Mouse (Mus musculus) neural tube, embryonic 13.5 days (tissue): Measurements from ENCODE around the gene Chrd. TPM values are rescaled to one million over a fixed set of nuclear protein-coding genes. Genes with fewer than 3 reads are reported as not detected.

Experiments
- ATAC-seq: fragments of 200-750 bp; cut with Nextera tagmentation; 2 replicates; pipeline ENCODE4 v1.8.0; 2017; ENCODE audit warnings: low read depth, mild to moderate bottlenecking, moderate TSS enrichment, moderate library complexity
- H3K27ac ChIP-seq: fragments of 300-500 bp; sonication (generic); replicated peaks from 2 replicates; pipeline ENCODE4 v1.5.1; 2015; ENCODE audit warnings: moderate library complexity, mild to moderate bottlenecking, inconsistent platforms
- H3K27me3 ChIP-seq: fragments of 300-500 bp; sonication (generic); 2 replicates; pipeline ENCODE4 v1.6.1; 2015; ENCODE audit warnings: mild to moderate bottlenecking, inconsistent platforms
- H3K36me3 ChIP-seq: fragments of 300-500 bp; sonication (generic); 2 replicates; pipeline ENCODE4 v1.6.1; 2015; ENCODE audit warnings: mild to moderate bottlenecking, inconsistent platforms
- H3K4me1 ChIP-seq: fragments of 300-500 bp; sonication (generic); replicated peaks from 2 replicates; pipeline ENCODE4 v1.6.1; 2015; ENCODE audit warnings: inconsistent platforms
- H3K4me2 ChIP-seq: fragments of 300-500 bp; sonication (generic); 2 replicates; pipeline ENCODE4 v1.6.1; 2015; ENCODE audit warnings: inconsistent platforms, mild to moderate bottlenecking, moderate library complexity
- H3K4me3 ChIP-seq: fragments of 300-500 bp; sonication (generic); 2 replicates; pipeline ENCODE4 v1.5.1; 2015; ENCODE audit warnings: mild to moderate bottlenecking, inconsistent platforms
- H3K9ac ChIP-seq: fragments of 300-500 bp; sonication (generic); 2 replicates; pipeline ENCODE4 v1.6.1; 2015; ENCODE audit warnings: moderate library complexity, mild to moderate bottlenecking, inconsistent platforms
- H3K9me3 ChIP-seq: fragments of 300-500 bp; sonication (generic); 2 replicates; pipeline ENCODE4 v1.6.1; 2016; ENCODE audit warnings: inconsistent platforms
- WGBS: fragments of 180-500 bp; shearing (Covaris S2); methylation state at CpG from one replicate; pipeline ENCODE4 v1.1.7; 2015; 5-methylcytosine and 5-hydroxymethylcytosine counted together
- polyA plus RNA-seq: library from polyadenylated mRNA; unstranded; fragments of >200 nt; fragmentation: Nextera tagmentation; extraction: Ambion mirVana; gene quantifications from 2 replicates; pipeline ENCODE4 v1.2.1, GENCODE M21; 2015

Gene Chrd
- polyA plus RNA-seq, 1 experiment from 2014 or later: 6.9 TPM

DNA sequence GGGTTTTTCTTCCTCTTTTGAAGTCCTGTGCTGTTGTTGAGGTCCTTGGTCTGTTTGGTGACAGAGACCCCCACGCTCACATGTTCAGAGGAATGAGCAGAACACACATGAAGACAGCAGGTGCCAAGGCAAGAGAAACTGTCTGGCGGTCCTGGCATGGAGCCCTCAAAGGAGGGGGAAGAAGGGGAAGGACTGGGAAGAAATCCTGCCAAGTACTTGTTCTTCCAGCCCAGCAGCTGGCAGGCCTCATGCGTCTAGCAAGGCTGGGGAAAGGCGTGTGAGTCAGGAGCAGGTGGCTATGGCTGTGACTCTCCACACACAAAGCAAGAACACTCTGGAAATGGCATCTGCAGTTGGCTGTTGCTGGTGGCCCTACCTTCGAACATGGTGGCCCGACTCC lies 13.7 kb downstream of the Chrd start:
- 75% methylated on average over 6 of the region's 6 CpGs for WGBS

DNA sequence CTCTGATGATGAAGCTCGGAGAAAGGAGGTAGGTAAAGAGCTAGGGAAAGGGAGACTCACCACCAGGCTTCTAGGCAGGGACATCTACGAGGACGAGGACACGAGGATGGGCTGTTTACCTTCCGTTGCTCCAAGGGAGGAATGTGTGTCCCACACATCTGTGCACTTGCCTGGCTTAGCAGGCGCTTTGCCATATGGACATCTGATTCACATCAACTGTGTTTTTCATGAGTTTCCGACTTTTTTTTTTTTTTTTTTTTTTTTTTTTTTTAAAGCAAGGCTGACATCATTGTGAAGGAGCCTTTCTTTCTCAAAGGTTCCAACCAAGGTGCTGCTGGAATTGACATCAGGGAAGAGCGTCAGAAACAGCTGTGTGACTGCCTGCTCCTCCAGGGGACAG lies 17.6 kb downstream of the Chrd start:
- H3K4me1 ChIP-seq: no peaks in the 10 kb centered on the region
- no peak for ATAC-seq
- WGBS: 59% methylated on average over 8 of the region's 8 CpGs
- no peak overlapping the region for H3K27ac ChIP-seq
- no peaks in the 10 kb centered on the region for H3K9me3 ChIP-seq
- no peaks in the 10 kb centered on the region for H3K36me3 ChIP-seq
- H3K4me2 ChIP-seq: no peak overlapping the region
- H3K9ac ChIP-seq: no peak overlapping the region
- H3K4me3 ChIP-seq: no peak overlapping the region
- H3K27me3 ChIP-seq: no peaks in the 10 kb centered on the region

More for the DNA sequence above, 13.7 kb downstream of the Chrd start:
- no peak for ATAC-seq
- Histone ChIP-seq H3K9me3 (no peaks in the 10 kb centered on the region), H3K27me3 (no peaks in the 10 kb centered on the region), H3K27ac (no peak overlapping the region), H3K36me3 (peaks cover 4% of the 10 kb centered on the region), H3K4me3 (no peak overlapping the region), H3K4me1 (no peaks in the 10 kb centered on the region), H3K9ac (no peak overlapping the region), H3K4me2 (no peak overlapping the region)

DNA sequence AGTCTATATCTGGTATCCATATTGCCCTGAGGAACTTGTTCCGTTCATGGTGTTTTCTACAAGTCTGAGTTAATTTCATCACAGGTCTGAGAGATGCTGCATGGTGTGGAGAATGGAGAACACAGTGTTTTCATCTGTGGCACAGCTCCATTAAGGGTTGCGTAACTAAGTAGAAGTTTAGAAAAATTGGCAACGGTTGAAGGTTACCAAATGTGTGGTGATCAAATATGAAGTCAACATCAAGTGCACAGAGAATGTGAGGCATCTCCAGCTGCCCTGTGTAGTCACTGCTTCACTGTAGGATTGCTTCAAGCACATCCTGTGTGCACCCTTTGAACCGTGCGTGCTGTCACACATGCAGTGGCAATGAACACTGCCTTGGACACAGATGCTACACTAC lies 23.1 kb downstream of the Chrd start:
- no peak overlapping the region for H3K4me3 ChIP-seq
- WGBS: 98% methylated on average over 5 of the region's 5 CpGs

DNA sequence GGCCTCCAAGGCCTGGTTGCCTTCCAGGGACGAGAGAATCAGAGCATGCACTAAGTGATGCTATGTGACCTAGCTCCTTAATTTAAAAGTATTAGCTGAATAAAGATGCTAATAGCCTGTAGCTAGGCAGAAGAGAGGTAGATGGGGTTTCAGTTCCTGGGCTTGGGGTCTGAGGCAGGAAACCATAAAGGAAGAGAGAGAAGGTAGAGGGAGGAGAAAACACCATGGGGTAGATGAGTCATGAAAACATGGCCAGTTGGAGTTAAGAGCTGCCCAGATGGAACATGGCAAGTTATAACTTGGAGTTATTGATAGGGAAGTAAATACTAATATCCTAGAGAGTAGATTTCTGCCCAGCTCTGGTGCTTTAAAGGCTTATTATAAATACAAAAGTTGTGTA lies 24.5 kb downstream of the Chrd start:
- 88% methylated on average over 1 of the region's 1 CpGs for WGBS
- Histone ChIP-seq H3K27ac (no peak overlapping the region), H3K4me1 (no peaks in the 10 kb centered on the region), H3K9me3 (no peaks in the 10 kb centered on the region), H3K27me3 (no peaks in the 10 kb centered on the region), H3K4me2 (no peak overlapping the region), H3K9ac (no peak overlapping the region), H3K36me3 (no peaks in the 10 kb centered on the region), H3K4me3 (no peak overlapping the region)
- ATAC-seq: no peak

More for the DNA sequence above, 23.1 kb downstream of the Chrd start:
- H3K36me3 ChIP-seq: no peaks in the 10 kb centered on the region
- H3K9me3 ChIP-seq: no peaks in the 10 kb centered on the region
- H3K27ac ChIP-seq: no peak overlapping the region
- no peaks in the 10 kb centered on the region for H3K4me1 ChIP-seq
- no peaks in the 10 kb centered on the region for H3K27me3 ChIP-seq
- no peak overlapping the region for H3K4me2 ChIP-seq
- ATAC-seq: no peak
- H3K9ac ChIP-seq: no peak overlapping the region

DNA sequence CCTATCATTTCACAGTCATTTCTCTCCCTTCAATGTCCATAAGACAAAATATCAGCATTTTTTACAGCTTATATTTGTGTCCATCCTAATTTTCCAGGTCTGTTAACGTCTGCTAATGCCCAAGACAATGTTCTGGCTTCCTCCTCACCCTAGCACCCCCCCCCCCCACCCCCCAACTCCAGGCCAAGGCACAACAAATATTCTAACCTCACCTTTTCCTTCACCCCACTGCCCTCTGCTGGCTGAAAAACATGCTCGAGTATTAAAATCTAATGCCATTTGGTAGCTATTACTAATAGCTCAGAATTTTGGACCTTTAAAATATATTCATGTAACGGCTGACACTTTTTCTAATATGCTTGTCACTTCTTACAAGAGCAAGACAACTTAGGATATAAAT lies 28.8 kb downstream of the Chrd start:
- no peak overlapping the region for H3K27ac ChIP-seq
- WGBS: 13% methylated on average over 3 of the region's 3 CpGs
- H3K9me3 ChIP-seq: no peaks in the 10 kb centered on the region
- H3K4me1 ChIP-seq: no peaks in the 10 kb centered on the region
- no peaks in the 10 kb centered on the region for H3K36me3 ChIP-seq
- H3K9ac ChIP-seq: no peak overlapping the region
- no peak for ATAC-seq
- H3K4me2 ChIP-seq: no peak overlapping the region
- H3K4me3 ChIP-seq: no peak overlapping the region
- H3K27me3 ChIP-seq: no peaks in the 10 kb centered on the region

DNA sequence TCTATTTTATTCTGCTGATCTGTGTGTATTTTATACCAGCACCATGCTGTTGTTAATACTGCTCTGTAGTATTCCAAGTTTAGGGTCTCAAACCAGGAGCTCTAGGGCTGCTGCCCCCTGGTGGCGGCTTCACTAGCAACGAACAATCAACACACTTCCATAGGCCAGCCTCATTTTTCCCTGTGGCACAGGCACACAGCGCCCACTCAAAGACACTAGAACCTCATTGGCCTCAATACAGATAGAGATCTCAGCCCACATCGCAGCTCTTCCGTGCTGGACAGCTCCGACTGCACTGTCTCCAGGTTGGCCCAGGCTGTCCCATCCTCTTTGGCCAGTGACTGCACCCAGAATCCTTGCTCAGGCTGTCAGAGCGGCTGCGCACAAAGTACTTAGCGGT lies 32.3 kb downstream of the Chrd start:
- Histone ChIP-seq H3K27me3 (no peaks in the 10 kb centered on the region), H3K4me2 (no peak overlapping the region), H3K9me3 (no peaks in the 10 kb centered on the region), H3K4me3 (no peak overlapping the region), H3K4me1 (no peaks in the 10 kb centered on the region), H3K9ac (no peak overlapping the region), H3K27ac (no peak overlapping the region), H3K36me3 (no peaks in the 10 kb centered on the region)
- no peak for ATAC-seq
- 44% methylated on average over 9 of the region's 9 CpGs for WGBS

DNA sequence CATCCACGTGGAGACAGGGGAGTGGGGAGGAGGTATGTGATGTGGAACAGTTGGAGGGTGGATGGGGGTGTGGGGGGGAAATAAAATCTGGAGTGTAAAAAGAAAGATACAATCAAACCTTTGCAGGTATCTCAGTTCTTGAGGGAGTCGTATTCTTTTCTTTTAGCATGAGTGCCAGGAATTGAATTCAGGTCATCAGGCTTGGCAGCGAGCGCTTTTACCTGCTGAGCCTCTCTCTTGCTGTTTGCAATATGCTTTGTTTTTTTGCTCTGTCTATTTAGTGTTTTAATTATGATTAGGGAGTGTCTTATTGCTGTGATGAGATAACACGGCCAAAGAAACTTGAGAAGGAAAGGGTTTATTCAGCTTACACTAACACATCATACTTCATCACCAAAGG lies 42.1 kb downstream of the Chrd start:
- H3K27ac ChIP-seq: no peak overlapping the region

DNA sequence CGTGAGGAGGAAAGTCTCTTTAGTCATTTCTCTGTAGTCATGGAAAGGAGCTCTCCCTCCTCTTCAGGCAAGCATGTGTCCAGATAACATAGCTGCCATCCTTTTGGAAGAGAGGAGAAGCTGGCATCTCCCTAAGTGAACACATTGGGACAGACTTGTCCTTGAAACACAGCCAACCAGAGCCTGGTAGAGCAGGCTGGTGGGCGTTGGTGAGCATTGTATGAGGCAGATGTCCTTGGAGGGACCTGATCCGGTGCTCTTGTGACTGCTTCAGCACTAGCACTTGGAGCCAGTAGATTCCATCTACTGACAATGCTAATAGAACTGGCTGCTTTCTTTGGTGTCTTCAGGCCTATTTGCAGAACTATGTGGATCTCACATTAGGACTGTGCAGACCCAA lies 46.9 kb downstream of the Chrd start:
- no peaks in the 10 kb centered on the region for H3K36me3 ChIP-seq
- no peaks in the 10 kb centered on the region for H3K27me3 ChIP-seq
- no peak overlapping the region for H3K4me3 ChIP-seq
- H3K9me3 ChIP-seq: no peaks in the 10 kb centered on the region
- H3K27ac ChIP-seq: no peak overlapping the region
- no peak for ATAC-seq
- no peak overlapping the region for H3K4me2 ChIP-seq
- WGBS: 95% methylated on average over 3 of the region's 3 CpGs
- H3K9ac ChIP-seq: no peak overlapping the region
- H3K4me1 ChIP-seq: no peaks in the 10 kb centered on the region

More for the DNA sequence above, 42.1 kb downstream of the Chrd start:
- no peak overlapping the region for H3K4me3 ChIP-seq
- no peak overlapping the region for H3K4me2 ChIP-seq
- no peaks in the 10 kb centered on the region for H3K9me3 ChIP-seq
- no peaks in the 10 kb centered on the region for H3K4me1 ChIP-seq
- 82% methylated on average over 5 of the region's 5 CpGs for WGBS
- H3K9ac ChIP-seq: no peak overlapping the region
- no peak for ATAC-seq
- H3K36me3 ChIP-seq: no peaks in the 10 kb centered on the region
- no peaks in the 10 kb centered on the region for H3K27me3 ChIP-seq

DNA sequence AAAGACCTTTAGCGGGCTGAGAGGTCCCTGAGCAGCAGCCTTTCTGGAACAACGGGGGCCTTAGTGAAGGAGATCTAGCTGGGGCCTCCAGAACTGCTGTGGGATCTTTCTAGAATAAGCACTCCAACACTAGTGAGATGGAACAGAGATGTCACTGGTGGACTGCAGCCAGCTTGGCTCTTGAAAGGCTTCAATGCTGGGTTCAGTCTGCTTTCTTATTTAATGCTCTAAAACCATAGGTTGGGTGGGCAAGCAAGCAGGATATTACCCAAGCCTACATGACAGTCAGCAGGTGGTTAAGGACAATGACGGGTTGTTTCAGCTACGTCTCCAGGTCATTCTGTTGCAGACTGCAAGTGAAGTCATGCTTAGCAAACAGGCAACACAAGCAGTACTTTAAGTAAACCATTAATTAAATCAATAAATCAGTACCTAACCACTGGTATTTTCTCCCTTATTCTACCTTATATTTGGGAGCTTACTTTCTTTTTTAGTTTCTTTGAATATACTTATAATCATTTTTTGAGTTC lies 48.2 kb downstream of the Chrd start:
- H3K4me1 ChIP-seq: no peaks in the 10 kb centered on the region
- no peaks in the 10 kb centered on the region for H3K9me3 ChIP-seq
- 66% methylated on average over 4 of the region's 4 CpGs for WGBS
- no peak overlapping the region for H3K4me3 ChIP-seq
- no peak for ATAC-seq
- H3K36me3 ChIP-seq: no peaks in the 10 kb centered on the region
- H3K27me3 ChIP-seq: no peaks in the 10 kb centered on the region
- no peak overlapping the region for H3K27ac ChIP-seq
- H3K4me2 ChIP-seq: no peak overlapping the region
- no peak overlapping the region for H3K9ac ChIP-seq

DNA sequence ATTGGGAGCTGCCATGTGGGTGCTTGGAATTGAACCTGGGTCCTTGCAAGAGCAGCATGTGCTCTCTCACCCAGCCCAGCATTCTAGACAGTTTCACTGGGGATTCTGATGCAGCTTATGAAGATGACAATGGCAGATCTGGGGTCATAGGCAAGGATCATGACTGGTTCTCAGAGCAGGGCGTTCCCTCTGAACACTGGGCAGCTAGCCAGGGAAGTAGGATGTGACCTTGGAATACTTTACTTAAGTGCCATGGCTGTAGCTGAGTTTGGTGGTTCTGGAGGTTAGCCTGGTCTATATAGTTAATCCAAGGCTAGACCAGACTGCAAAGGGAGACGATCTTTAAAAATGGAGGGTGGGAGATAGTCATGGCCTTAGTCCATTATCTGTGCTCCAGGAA lies 51.0 kb downstream of the Chrd start:
- Histone ChIP-seq H3K4me3 (no peak overlapping the region), H3K9ac (no peak overlapping the region), H3K4me1 (no peaks in the 10 kb centered on the region), H3K9me3 (no peaks in the 10 kb centered on the region), H3K27me3 (no peaks in the 10 kb centered on the region), H3K27ac (no peak overlapping the region), H3K36me3 (no peaks in the 10 kb centered on the region), H3K4me2 (no peak overlapping the region)
- ATAC-seq: no peak
- WGBS: 91% methylated on average over 2 of the region's 2 CpGs

DNA sequence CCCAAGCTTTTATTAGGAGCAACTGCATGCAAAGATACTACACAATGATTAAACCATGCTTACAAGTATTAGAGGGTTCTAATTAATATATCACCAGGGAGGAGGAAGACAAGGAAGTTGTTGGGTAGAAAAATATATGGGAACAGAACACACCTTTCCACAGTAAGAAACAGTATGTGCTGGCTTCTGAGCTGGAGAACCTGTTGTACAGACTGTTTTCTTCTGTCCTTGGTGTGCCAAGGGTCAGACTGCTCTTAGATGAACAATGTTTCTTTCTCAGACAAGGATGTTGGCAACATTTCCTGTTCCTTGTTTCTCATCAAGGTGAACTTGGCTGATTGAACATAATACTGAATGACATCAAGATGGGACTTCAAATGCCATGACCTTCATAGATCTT lies 51.8 kb downstream of the Chrd start:
- Histone ChIP-seq H3K4me2 (no peak overlapping the region), H3K9me3 (no peaks in the 10 kb centered on the region), H3K36me3 (no peaks in the 10 kb centered on the region), H3K4me3 (no peak overlapping the region), H3K27ac (no peak overlapping the region), H3K4me1 (no peaks in the 10 kb centered on the region), H3K9ac (no peak overlapping the region), H3K27me3 (no peaks in the 10 kb centered on the region)
- no peak for ATAC-seq

DNA sequence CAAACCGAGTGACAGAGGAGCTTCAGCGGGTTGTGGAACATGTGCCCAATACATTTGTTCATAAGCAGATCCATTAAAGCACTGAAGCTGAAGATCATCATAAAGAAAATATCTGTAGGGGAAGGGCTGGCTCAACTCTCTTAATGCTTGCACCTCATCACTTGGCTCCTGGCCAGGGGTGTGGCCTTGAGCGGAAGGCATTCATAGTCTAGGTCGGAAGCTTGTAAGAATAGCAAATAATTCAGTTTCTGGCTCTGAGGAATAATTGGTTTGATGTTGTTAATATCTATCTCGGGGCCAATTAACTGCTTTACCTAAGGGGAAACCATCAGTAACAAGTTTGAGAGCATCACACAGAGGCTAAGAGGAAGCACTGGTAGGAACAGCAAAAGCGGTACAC lies 53.6 kb downstream of the Chrd start:
- H3K9ac ChIP-seq: no peak overlapping the region
- H3K4me3 ChIP-seq: no peak overlapping the region
- H3K27me3 ChIP-seq: no peaks in the 10 kb centered on the region
- H3K27ac ChIP-seq: no peak overlapping the region
- no peak overlapping the region for H3K4me2 ChIP-seq
- no peaks in the 10 kb centered on the region for H3K9me3 ChIP-seq
- no peaks in the 10 kb centered on the region for H3K36me3 ChIP-seq
- ATAC-seq: no peak
- H3K4me1 ChIP-seq: no peaks in the 10 kb centered on the region
- 79% methylated on average over 6 of the region's 6 CpGs for WGBS

DNA sequence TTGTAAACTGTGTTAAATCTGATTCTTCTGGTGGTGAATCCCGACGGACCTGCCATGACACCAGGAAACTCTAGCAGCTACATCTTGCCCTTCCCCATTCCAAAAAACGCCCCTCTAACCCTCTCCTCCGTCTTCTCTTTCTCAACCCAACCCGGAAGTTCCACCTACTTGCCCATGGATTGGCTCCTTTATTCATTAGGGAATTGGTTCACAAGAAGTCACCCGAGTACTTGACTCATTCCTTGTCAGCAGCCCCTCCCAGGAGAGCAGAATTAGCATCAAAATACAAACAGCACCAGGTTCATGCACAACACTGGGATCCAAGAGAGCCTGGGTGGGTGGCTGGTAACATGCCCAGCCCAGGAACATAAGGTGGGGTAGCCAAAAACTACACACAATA lies 58.9 kb downstream of the Chrd start:
- Histone ChIP-seq H3K36me3 (no peaks in the 10 kb centered on the region), H3K27ac (no peak overlapping the region), H3K4me1 (no peaks in the 10 kb centered on the region), H3K4me2 (no peak overlapping the region), H3K27me3 (no peaks in the 10 kb centered on the region), H3K9me3 (no peaks in the 10 kb centered on the region), H3K9ac (no peak overlapping the region), H3K4me3 (no peak overlapping the region)
- no peak for ATAC-seq
- WGBS: 70% methylated on average over 6 of the region's 6 CpGs
